Mouse (Mus musculus): Measurements from ENCODE around the gene Ralgapa1. TPM values are rescaled to one million over a fixed set of nuclear protein-coding genes. Genes with fewer than 3 reads are reported as not detected.

The Ralgapa1 gene
- polyA plus RNA-seq, 1 experiment from 2014 or later: 21.1 TPM

Small RNA genes within 50 kb of the gene (microRNA-seq; reads per million reads assigned to microRNA genes)
- 1.2 reads per million for gene Gm23394

Other genes with a start within 250 kb of the Ralgapa1 start
- 1.4 and 1.9 TPM in 2 replicates for gene Insm2, start 221.7 kb downstream of the Ralgapa1 start, polyA plus RNA-seq (2015; fragmentation: Nextera tagmentation; extraction: Ambion mirVana)
- 50.8 and 54.8 TPM in 2 replicates for gene Brms1l, start 15.2 kb upstream of the Ralgapa1 start, polyA plus RNA-seq (2015; fragmentation: Nextera tagmentation; extraction: Ambion mirVana)

All from hindbrain, embryonic 16.5 days (tissue).